In genomic region chr9:60887389-60887811, GRCm38 (mm10) we compare ENCODE assay signal across 8 mouse cellular contexts.
DNase-seq lines count a peak whose midpoint lies in the region; ATAC-seq and TF ChIP-seq lines count a peak whose summit lies in the region.
"Had no signal": no experiment of that assay in that cellular context is flagged by ENCODE, and none has a peak within 500 bp of the region (broad histone marks: within the 10 kb centered on the region; RNA-seq: fewer than 3 reads in every experiment).

No protein-coding gene starts in this region.

- no peaks in the 10 kb centered on the region for H3K27me3 ChIP-seq in liver, embryonic 14.5 days (ENCODE audit: control insufficient read depth, insufficient read depth, low read length)
- no peaks in the 10 kb centered on the region for H3K27me3 ChIP-seq in liver, embryonic 11.5 days (replicated peaks; ENCODE audit: control insufficient read depth, insufficient read depth, low read length)
- H3K27me3 ChIP-seq in forebrain, embryonic 11.5 days (ENCODE audit: control insufficient read depth, insufficient read depth, low read length) = peaks cover 15% of the 10 kb centered on the region; the same call in 1 of the 2 replicates
- no peaks in the 10 kb centered on the region for H3K27me3 ChIP-seq in intestine, embryonic 14.5 days (replicated peaks; ENCODE audit: control insufficient read depth, insufficient read depth, low read length)
- peaks cover 5% of the 10 kb centered on the region for H3K27me3 ChIP-seq in neural tube, embryonic 15.5 days (replicated peaks)
- H3K27me3 ChIP-seq: liver, embryonic 13.5 days had no signal

- ATAC-seq in liver, embryonic 14.5 days (ENCODE audit: insufficient read depth) = no peak
- no peak for ATAC-seq in liver, embryonic 11.5 days (replicated peaks; ENCODE audit: low FRiP score)
- no peak for ATAC-seq in forebrain, embryonic 11.5 days (replicated peaks; ENCODE audit: low FRiP score)
- ATAC-seq in intestine, embryonic 14.5 days (replicated peaks; ENCODE audit: low FRiP score, low TSS enrichment, low read depth) = no peak; the same call in 1 of the 2 replicates
- peak; percentile 16; the same call in 1 of the 2 replicates for ATAC-seq in neural tube, embryonic 15.5 days (ENCODE audit: low FRiP score)

- no peak overlapping the region for H3K4me2 ChIP-seq in liver, embryonic 14.5 days (ENCODE audit: low read depth)
- H3K4me2 ChIP-seq in liver, embryonic 11.5 days = no peak overlapping the region
- H3K4me2 ChIP-seq in forebrain, embryonic 11.5 days (ENCODE audit: low read depth, low read length, severe bottlenecking) = peak overlapping the region; percentile 28; the same call in 1 of the 2 replicates
- H3K4me2 ChIP-seq in intestine, embryonic 14.5 days (ENCODE audit: low read length) = no peak overlapping the region
- H3K4me2 ChIP-seq in neural tube, embryonic 15.5 days = peak overlapping the region; percentile 36; the same call in 1 of the 2 replicates
- H3K4me2 ChIP-seq: liver, embryonic 13.5 days had no signal

- no peak overlapping the region for H3K9ac ChIP-seq in liver, embryonic 14.5 days (replicated peaks)
- H3K9ac ChIP-seq in liver, embryonic 11.5 days (ENCODE audit: low read depth, low read length) = no peak overlapping the region
- H3K9ac ChIP-seq in forebrain, embryonic 11.5 days (ENCODE audit: low read length) = no peak overlapping the region
- no peak overlapping the region for H3K9ac ChIP-seq in intestine, embryonic 14.5 days (ENCODE audit: low read length)
- no peak overlapping the region for H3K9ac ChIP-seq in neural tube, embryonic 15.5 days (replicated peaks)
- H3K9ac ChIP-seq: liver, embryonic 13.5 days had no signal

- DNase-seq in liver, embryonic 14.5 days (ENCODE audit: low read depth in 3 of 3, low spot score in 3 of 3) = no peak
- no peak for DNase-seq in liver, embryonic 11.5 days (ENCODE audit: low spot score)
- no peak for DNase-seq in forebrain, embryonic 11.5 days (ENCODE audit: low spot score)
- DNase-seq in intestine, embryonic 14.5 days (ENCODE audit: low spot score) = peak; percentile 68
- no peak for DNase-seq in T-cell, adult 2 months (ENCODE audit: low spot score)
- no peak for DNase-seq in cerebellum, adult 9-11 months
- DNase-seq: liver, embryonic 13.5 days had no signal

- no peaks in the 10 kb centered on the region for H3K9me3 ChIP-seq in liver, embryonic 14.5 days (ENCODE audit: control insufficient read depth, low read length)
- no peaks in the 10 kb centered on the region for H3K9me3 ChIP-seq in liver, embryonic 11.5 days (ENCODE audit: control insufficient read depth, low read length)
- no peaks in the 10 kb centered on the region for H3K9me3 ChIP-seq in forebrain, embryonic 11.5 days (ENCODE audit: control insufficient read depth, low read length)
- no peaks in the 10 kb centered on the region for H3K9me3 ChIP-seq in intestine, embryonic 14.5 days (ENCODE audit: control insufficient read depth, low read length)
- no peaks in the 10 kb centered on the region for H3K9me3 ChIP-seq in neural tube, embryonic 15.5 days (replicated peaks)
- H3K9me3 ChIP-seq: liver, embryonic 13.5 days had no signal

- WGBS in liver, embryonic 14.5 days (ENCODE audit: insufficient replicate concordance) = 56% methylated on average over 9 of the region's 9 CpGs
- 72% methylated on average over 9 of the region's 9 CpGs for WGBS in liver, embryonic 11.5 days
- WGBS in forebrain, embryonic 11.5 days = 54% methylated on average over 9 of the region's 9 CpGs
- 49% methylated on average over 9 of the region's 9 CpGs for WGBS in intestine, embryonic 14.5 days
- 46% methylated on average over 9 of the region's 9 CpGs for WGBS in neural tube, embryonic 15.5 days

- H3K4me1 ChIP-seq in liver, embryonic 14.5 days (replicated peaks; ENCODE audit: control insufficient read depth in 2 of 2, insufficient read depth in 2 of 2, low read length in 1 of 2) = no peaks in the 10 kb centered on the region
- no peaks in the 10 kb centered on the region for H3K4me1 ChIP-seq in liver, embryonic 11.5 days (replicated peaks; ENCODE audit: control insufficient read depth, insufficient read depth, low read length)
- H3K4me1 ChIP-seq in forebrain, embryonic 11.5 days (replicated peaks; ENCODE audit: control insufficient read depth, insufficient read depth, low read length) = peaks cover 15% of the 10 kb centered on the region; the same call in 1 of the 2 replicates
- no peaks in the 10 kb centered on the region for H3K4me1 ChIP-seq in intestine, embryonic 14.5 days (replicated peaks; ENCODE audit: control insufficient read depth, insufficient read depth, low read length)
- peaks cover 32% of the 10 kb centered on the region for H3K4me1 ChIP-seq in neural tube, embryonic 15.5 days
- H3K4me1 ChIP-seq: liver, embryonic 13.5 days had no signal

- H3K27ac ChIP-seq in liver, embryonic 14.5 days = no peak overlapping the region
- no peak overlapping the region for H3K27ac ChIP-seq in liver, embryonic 11.5 days (ENCODE audit: low read depth, low read length)
- 0 out of 2 replicates have a peak overlapping the region, but pooled peaks have one; percentile 18 for H3K27ac ChIP-seq in forebrain, embryonic 11.5 days (ENCODE audit: low read depth, low read length)
- peak overlapping the region; percentile 29; the same call in 1 of the 2 replicates for H3K27ac ChIP-seq in intestine, embryonic 14.5 days (ENCODE audit: low read depth)
- H3K27ac ChIP-seq in neural tube, embryonic 15.5 days (replicated peaks) = peak overlapping the region; percentile 60
- H3K27ac ChIP-seq: liver, embryonic 13.5 days had no signal

- TF ChIP-seq CTCF in liver, embryonic 14.5 days (IDR thresholded peaks at IDR 0.05; ENCODE audit: low read depth) = peak; percentile 33; the same call in 1 of the 2 replicates

- no peak overlapping the region for H3K4me3 ChIP-seq in liver, embryonic 14.5 days (ENCODE audit: insufficient read depth in 1 of 2, low read depth in 2 of 2, low read length in 2 of 2)
- H3K4me3 ChIP-seq in liver, embryonic 11.5 days (ENCODE audit: low read depth, low read length) = no peak overlapping the region
- H3K4me3 ChIP-seq in forebrain, embryonic 11.5 days (ENCODE audit: low read depth, low read length) = no peak overlapping the region
- no peak overlapping the region for H3K4me3 ChIP-seq in intestine, embryonic 14.5 days (ENCODE audit: low read depth, low read length)
- no peak overlapping the region for H3K4me3 ChIP-seq in neural tube, embryonic 15.5 days (replicated peaks)
- H3K4me3 ChIP-seq: liver, embryonic 13.5 days had no signal

- H3K36me3 ChIP-seq in liver, embryonic 14.5 days (replicated peaks; ENCODE audit: control insufficient read depth, insufficient read depth, low read depth) = no peaks in the 10 kb centered on the region
- H3K36me3 ChIP-seq in liver, embryonic 11.5 days (ENCODE audit: control insufficient read depth, insufficient read depth, low read length) = no peaks in the 10 kb centered on the region
- no peaks in the 10 kb centered on the region for H3K36me3 ChIP-seq in forebrain, embryonic 11.5 days (ENCODE audit: control insufficient read depth, insufficient read depth, low read length)
- H3K36me3 ChIP-seq in intestine, embryonic 14.5 days (ENCODE audit: control insufficient read depth, insufficient read depth, low read length) = peaks cover 4% of the 10 kb centered on the region; the same call in 1 of the 2 replicates
- H3K36me3 ChIP-seq in neural tube, embryonic 15.5 days = no peaks in the 10 kb centered on the region
- H3K36me3 ChIP-seq: liver, embryonic 13.5 days had no signal

- no peak for TF ChIP-seq EP300 in liver, embryonic 14.5 days (IDR thresholded peaks at IDR 0.05; ENCODE audit: low read depth)

Comparison
In these comparisons a context has a peak if more than half of its experiments do, and no peak if none do; other contexts are left out.
1. H3K27ac ChIP-seq: peak in forebrain, embryonic 11.5 days (single experiment), intestine, embryonic 14.5 days (single experiment) and neural tube, embryonic 15.5 days (single experiment); none in liver, embryonic 14.5 days (single experiment) and liver, embryonic 11.5 days (single experiment).
2. H3K4me2 ChIP-seq: peak in forebrain, embryonic 11.5 days (single experiment) and neural tube, embryonic 15.5 days (single experiment); none in liver, embryonic 14.5 days (single experiment), liver, embryonic 11.5 days (single experiment) and intestine, embryonic 14.5 days (single experiment).